Mouse (Mus musculus) kidney, embryonic 15.5 days (tissue): ENCODE data around the gene Trim65. TPM values are rescaled to one million over a fixed set of nuclear protein-coding genes. Genes with fewer than 3 reads are reported as not detected.

ENCODE experiments used
- ATAC-seq: fragments of 200-750 bp; cut with Nextera tagmentation; replicated peaks from 2 replicates; pipeline ENCODE4 v1.8.0; 2017; ENCODE audit warnings: moderate TSS enrichment; ENCODE audit not compliant: low FRiP score
- H3K27ac ChIP-seq: fragments of 300-500 bp; sonication (generic); 2 replicates; pipeline ENCODE4 v1.5.1; 2015; ENCODE audit warnings: mild to moderate bottlenecking, inconsistent platforms
- H3K27me3 ChIP-seq: fragments of 300-500 bp; sonication (generic); 2 replicates; pipeline ENCODE4 v1.6.1; 2015; ENCODE audit warnings: inconsistent platforms
- H3K36me3 ChIP-seq: fragments of 300-500 bp; sonication (generic); 2 replicates; pipeline ENCODE4 v1.6.1; 2015; ENCODE audit warnings: inconsistent platforms
- H3K4me1 ChIP-seq: fragments of 300-500 bp; sonication (generic); 2 replicates; pipeline ENCODE4 v1.6.1; 2015; ENCODE audit warnings: inconsistent platforms
- H3K4me2 ChIP-seq: fragments of 300-500 bp; sonication (generic); 2 replicates; pipeline ENCODE4 v1.6.1; 2015; ENCODE audit warnings: moderate library complexity, mild to moderate bottlenecking, inconsistent platforms
- H3K4me3 ChIP-seq: fragments of 300-500 bp; sonication (generic); replicated peaks from 2 replicates; pipeline ENCODE4 v1.5.1; 2015; ENCODE audit warnings: mild to moderate bottlenecking, inconsistent platforms
- H3K9ac ChIP-seq: fragments of 300-500 bp; sonication (generic); 2 replicates; pipeline ENCODE4 v1.6.1; 2015; ENCODE audit warnings: mild to moderate bottlenecking, inconsistent platforms
- H3K9me3 ChIP-seq: fragments of 300-500 bp; sonication (generic); replicated peaks from 2 replicates; pipeline ENCODE4 v1.6.1; 2016; ENCODE audit warnings: inconsistent platforms
- whole genome bisulfite sequencing: fragments of 180-500 bp; shearing (Covaris S2); methylation state at CpG from one replicate; pipeline ENCODE4 v1.1.7; 2015; ENCODE audit warnings: mixed read lengths; 5-methylcytosine and 5-hydroxymethylcytosine counted together
- polyA plus RNA-seq: library from polyadenylated mRNA; unstranded; fragments of >200 nt; fragmentation: Nextera tagmentation; extraction: Ambion mirVana; gene quantifications from 2 replicates; pipeline ENCODE4 v1.2.1, GENCODE M21; 2015

Gene Trim65
- polyA plus RNA-seq, 1 experiment from 2014 or later: 5.4 TPM

GRCm38 (mm10) chr11:116117241-116117640 is 13.7 kb downstream of the Trim65 start:
- Histone ChIP-seq H3K4me1 (no peaks in the 10 kb centered on the region), H3K9ac (no peak overlapping the region), H3K27ac (no peak overlapping the region), H3K4me3 (no peak overlapping the region), H3K9me3 (no peaks in the 10 kb centered on the region), H3K27me3 (no peaks in the 10 kb centered on the region), H3K36me3 (peaks cover 4% of the 10 kb centered on the region), H3K4me2 (no peak overlapping the region)
- 61% methylated on average over 12 of the region's 12 CpGs for WGBS
- ATAC-seq: no peak

GRCm38 (mm10) chr11:116111611-116112203 is 19.2 kb downstream of the Trim65 start:
- H3K4me2 ChIP-seq: no peak overlapping the region
- no peaks in the 10 kb centered on the region for H3K36me3 ChIP-seq
- H3K9ac ChIP-seq: no peak overlapping the region
- H3K9me3 ChIP-seq: no peaks in the 10 kb centered on the region
- H3K27me3 ChIP-seq: peaks cover 49% of the 10 kb centered on the region
- ATAC-seq: no peak
- peaks cover 41% of the 10 kb centered on the region for H3K4me1 ChIP-seq
- no peak overlapping the region for H3K4me3 ChIP-seq
- WGBS: 89% methylated on average over 19 of the region's 19 CpGs
- no peak overlapping the region for H3K27ac ChIP-seq

GRCm38 (mm10) chr11:116111067-116111466 is 19.9 kb downstream of the Trim65 start:
- H3K4me3 ChIP-seq: no peak overlapping the region
- no peak overlapping the region for H3K4me2 ChIP-seq
- no peak overlapping the region for H3K27ac ChIP-seq
- H3K4me1 ChIP-seq: peaks cover 48% of the 10 kb centered on the region
- no peak for ATAC-seq
- H3K27me3 ChIP-seq: peaks cover 50% of the 10 kb centered on the region
- H3K9me3 ChIP-seq: no peaks in the 10 kb centered on the region
- H3K36me3 ChIP-seq: no peaks in the 10 kb centered on the region
- 82% methylated on average over 4 of the region's 4 CpGs for WGBS
- H3K9ac ChIP-seq: no peak overlapping the region

GRCm38 (mm10) chr11:116110540-116110939 is 20.4 kb downstream of the Trim65 start:
- 22% methylated on average over 10 of the region's 10 CpGs for WGBS
- peak overlapping the region; percentile 57 for H3K4me3 ChIP-seq
- no peaks in the 10 kb centered on the region for H3K36me3 ChIP-seq
- no peaks in the 10 kb centered on the region for H3K9me3 ChIP-seq
- no peak for ATAC-seq
- H3K4me2 ChIP-seq: peak overlapping the region; percentile 64
- H3K9ac ChIP-seq: peak overlapping the region; percentile 56; the same call in 1 of the 2 replicates
- peak overlapping the region; percentile 66 for H3K27ac ChIP-seq
- H3K4me1 ChIP-seq: peaks cover 53% of the 10 kb centered on the region
- peaks cover 50% of the 10 kb centered on the region for H3K27me3 ChIP-seq

- Histone ChIP-seq H3K9me3 (no peaks in the 10 kb centered on the region), H3K4me1 (peaks cover 56% of the 10 kb centered on the region), H3K36me3 (no peaks in the 10 kb centered on the region), H3K27me3 (peaks cover 50% of the 10 kb centered on the region), H3K27ac (peak overlapping the region; percentile 66), H3K4me2 (peak overlapping the region; percentile 64), H3K4me3 (peak overlapping the region; percentile 57), H3K9ac (peak overlapping the region; percentile 56)
- WGBS: under 1% methylated on average over 35 of the region's 35 CpGs
- ATAC-seq: peak; percentile 50
Measured at GRCm38 (mm10) chr11:116110131-116110530, 20.8 kb downstream of the Trim65 start.

GRCm38 (mm10) chr11:116109441-116110081 is 21.4 kb downstream of the Trim65 start:
- H3K4me3 ChIP-seq: peak overlapping the region; percentile 57
- H3K36me3 ChIP-seq: no peaks in the 10 kb centered on the region
- WGBS: under 1% methylated on average over 62 of the region's 70 CpGs
- peaks cover 50% of the 10 kb centered on the region for H3K27me3 ChIP-seq
- peak; percentile 28; the same call in 1 of the 2 replicates for ATAC-seq
- peak overlapping the region; percentile 64 for H3K4me2 ChIP-seq
- H3K27ac ChIP-seq: peak overlapping the region; percentile 66
- peaks cover 61% of the 10 kb centered on the region for H3K4me1 ChIP-seq
- H3K9me3 ChIP-seq: no peaks in the 10 kb centered on the region
- H3K9ac ChIP-seq: peak overlapping the region; percentile 56

GRCm38 (mm10) chr11:116108464-116109137 is 22.3 kb downstream of the Trim65 start:
- no peaks in the 10 kb centered on the region for H3K36me3 ChIP-seq
- H3K4me1 ChIP-seq: peaks cover 71% of the 10 kb centered on the region
- peak overlapping the region; percentile 57 for H3K4me3 ChIP-seq
- H3K9ac ChIP-seq: peak overlapping the region; percentile 56; the same call in 1 of the 2 replicates
- peaks cover 50% of the 10 kb centered on the region for H3K27me3 ChIP-seq
- WGBS: 7% methylated on average over 23 of the region's 23 CpGs
- H3K27ac ChIP-seq: 0 out of 2 replicates have a peak overlapping the region, but pooled peaks have one; percentile 52
- peak overlapping the region; percentile 64 for H3K4me2 ChIP-seq
- no peak for ATAC-seq
- no peaks in the 10 kb centered on the region for H3K9me3 ChIP-seq

GRCm38 (mm10) chr11:116107777-116108285 is 23.1 kb downstream of the Trim65 start:
- H3K4me1 ChIP-seq: peaks cover 79% of the 10 kb centered on the region
- 0 out of 2 replicates have a peak, but pooled peaks have one; percentile 4 for ATAC-seq
- peaks cover 50% of the 10 kb centered on the region for H3K27me3 ChIP-seq
- H3K4me3 ChIP-seq: peak overlapping the region; percentile 57
- H3K9me3 ChIP-seq: no peaks in the 10 kb centered on the region
- 20% methylated on average over 19 of the region's 19 CpGs for WGBS
- peak overlapping the region; percentile 52 for H3K27ac ChIP-seq
- H3K36me3 ChIP-seq: no peaks in the 10 kb centered on the region
- H3K4me2 ChIP-seq: peak overlapping the region; percentile 64
- H3K9ac ChIP-seq: peak overlapping the region; percentile 56

GRCm38 (mm10) chr11:116106963-116107776 is 23.8 kb downstream of the Trim65 start:
- Histone ChIP-seq H3K36me3 (no peaks in the 10 kb centered on the region), H3K4me3 (peak overlapping the region; percentile 57), H3K9ac (peak overlapping the region; percentile 56), H3K27ac (peak overlapping the region; percentile 52), H3K4me1 (peaks cover 83% of the 10 kb centered on the region), H3K9me3 (no peaks in the 10 kb centered on the region), H3K27me3 (peaks cover 50% of the 10 kb centered on the region), H3K4me2 (peak overlapping the region; percentile 64)
- no peak for ATAC-seq
- 28% methylated on average over 14 of the region's 14 CpGs for WGBS

- peak overlapping the region; percentile 64 for H3K4me2 ChIP-seq
- WGBS: 22% methylated on average over 32 of the region's 32 CpGs
- H3K27ac ChIP-seq: peak overlapping the region; percentile 52; the same call in 1 of the 2 replicates
- H3K4me3 ChIP-seq: peak overlapping the region; percentile 18
- H3K9me3 ChIP-seq: no peaks in the 10 kb centered on the region
- peaks cover 91% of the 10 kb centered on the region for H3K4me1 ChIP-seq
- H3K9ac ChIP-seq: 0 out of 2 replicates have a peak overlapping the region, but pooled peaks have one; percentile 26
- H3K27me3 ChIP-seq: peaks cover 47% of the 10 kb centered on the region
- no peaks in the 10 kb centered on the region for H3K36me3 ChIP-seq
- ATAC-seq: no peak
Measured at GRCm38 (mm10) chr11:116106154-116106962, 24.6 kb downstream of the Trim65 start.

- peaks cover 96% of the 10 kb centered on the region for H3K4me1 ChIP-seq
Measured at GRCm38 (mm10) chr11:116105065-116105464, 25.9 kb downstream of the Trim65 start.

More at GRCm38 (mm10) chr11:116105065-116105464, 25.9 kb downstream of the Trim65 start:
- Histone ChIP-seq H3K9me3 (no peaks in the 10 kb centered on the region), H3K9ac (no peak overlapping the region), H3K27me3 (peaks cover 34% of the 10 kb centered on the region), H3K27ac (no peak overlapping the region), H3K4me3 (no peak overlapping the region), H3K4me2 (no peak overlapping the region), H3K36me3 (no peaks in the 10 kb centered on the region)
- WGBS: 87% methylated on average over 2 of the region's 2 CpGs
- ATAC-seq: no peak
